25 mouse cellular contexts compared by ENCODE assay signal in the genomic region with DNA sequence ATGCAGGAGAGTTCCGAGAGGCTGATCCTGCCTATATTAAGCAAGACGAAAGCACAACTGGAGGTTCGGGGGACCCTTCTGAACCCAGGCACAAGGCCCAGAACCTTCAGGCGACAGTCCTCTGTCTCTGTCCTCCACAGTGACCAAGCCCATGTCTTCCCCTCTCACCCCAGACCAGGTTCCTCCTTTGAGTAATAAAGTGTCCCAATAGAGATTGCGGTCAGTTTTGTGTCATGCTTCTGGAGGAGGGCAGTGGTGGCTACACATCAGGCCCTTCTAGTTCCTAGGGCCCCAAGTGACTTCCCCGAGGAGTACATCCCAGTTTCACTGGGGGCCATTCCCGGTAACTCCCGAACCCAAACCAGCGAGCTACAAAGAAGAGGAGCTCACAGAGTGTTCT. TPM values are rescaled to one million over a fixed set of nuclear protein-coding genes. Genes with fewer than 3 reads are reported as not detected.
A peak's percentile ranks its signal among the peaks of the same experiment; 100 is the strongest.
DNase-seq lines count a peak whose midpoint lies in the region; ATAC-seq and TF ChIP-seq lines count a peak whose summit lies in the region.
"Had no signal": no experiment of that assay in that cellular context is flagged by ENCODE, and none has a peak within 500 bp of the region (broad histone marks: within the 10 kb centered on the region; RNA-seq: fewer than 3 reads in every experiment).

No protein-coding gene starts in this region.

- ATAC-seq in kidney, postnatal 0 days (replicated peaks; ENCODE audit: low FRiP score, low read depth), result no peak
- ATAC-seq in kidney, embryonic 15.5 days (replicated peaks; ENCODE audit: low FRiP score), result no peak
- ATAC-seq in common myeloid progenitor, adult 5-6 weeks (replicated peaks; ENCODE audit: low read depth, poor library complexity, severe bottlenecking), result 0 out of 2 replicates have a peak, but pooled peaks have one; percentile 25
- ATAC-seq in megakaryocyte progenitor cell, adult 5-6 weeks (replicated peaks; ENCODE audit: poor library complexity), result peak; percentile 90
- no peak for ATAC-seq in forebrain, embryonic 11.5 days (replicated peaks; ENCODE audit: low FRiP score)
- ATAC-seq: forebrain, embryonic 13.5 days had no signal

- no peaks in the 10 kb centered on the region for H3K36me3 ChIP-seq in kidney, postnatal 0 days (ENCODE audit: insufficient read depth, low read length)
- no peaks in the 10 kb centered on the region for H3K36me3 ChIP-seq in kidney, embryonic 15.5 days
- H3K36me3 ChIP-seq in forebrain, embryonic 11.5 days (ENCODE audit: control insufficient read depth, insufficient read depth, low read length), result no peaks in the 10 kb centered on the region
- H3K36me3 ChIP-seq: embryonic facial prominence, embryonic 13.5 days; G1E; heart, embryonic 12.5 days; hindbrain, embryonic 12.5 days; limb, embryonic 12.5 days had no signal

- H3K4me3 ChIP-seq in kidney, postnatal 0 days (replicated peaks; ENCODE audit: low read depth, low read length), result no peak overlapping the region
- H3K4me3 ChIP-seq in kidney, embryonic 15.5 days (replicated peaks), result no peak overlapping the region
- no peak overlapping the region for H3K4me3 ChIP-seq in left cerebral cortex, adult 2 months
- no peak overlapping the region for H3K4me3 ChIP-seq in forebrain, embryonic 11.5 days (ENCODE audit: low read depth, low read length)
- H3K4me3 ChIP-seq: embryonic facial prominence, embryonic 13.5 days; erythroblast, embryonic 14.5 days; forebrain, embryonic 13.5 days; heart, embryonic 12.5 days; hindbrain, embryonic 12.5 days; limb, embryonic 12.5 days had no signal

- no peak overlapping the region for H3K4me2 ChIP-seq in kidney, postnatal 0 days (ENCODE audit: low read length)
- no peak overlapping the region for H3K4me2 ChIP-seq in kidney, embryonic 15.5 days
- no peak overlapping the region for H3K4me2 ChIP-seq in forebrain, embryonic 11.5 days (ENCODE audit: low read depth, low read length, severe bottlenecking)
- H3K4me2 ChIP-seq: embryonic facial prominence, embryonic 13.5 days; forebrain, embryonic 13.5 days; heart, embryonic 12.5 days; hindbrain, embryonic 12.5 days; limb, embryonic 12.5 days had no signal

- WGBS in kidney, postnatal 0 days, result 92% methylated on average over 9 of the region's 9 CpGs
- 83% methylated on average over 9 of the region's 9 CpGs for WGBS in kidney, embryonic 15.5 days
- WGBS in forebrain, embryonic 11.5 days, result 91% methylated on average over 9 of the region's 9 CpGs

- DNase-seq in kidney, postnatal 0 days (ENCODE audit: low spot score), result no peak
- peak; percentile 64 for DNase-seq in 416B (ENCODE audit: low read depth)
- DNase-seq in MN1 (ENCODE audit: low spot score), result no peak
- no peak for DNase-seq in left cerebral cortex, adult 2 months (ENCODE audit: extremely low spot score in 1 of 2, low spot score in 2 of 2)
- DNase-seq in forebrain, embryonic 11.5 days (ENCODE audit: low spot score), result no peak
- DNase-seq: B cell, adult 2 months; cerebellum, adult 18-20 months; cerebellum, postnatal 14 days; heart, postnatal 10 days; kidney, adult 11 months; kidney, postnatal 10 days; lung, postnatal 10 days; right cerebral cortex, postnatal 14 days; thymus, postnatal 14 days had no signal

- intact Hi-C loops in left cerebral cortex, adult 2 months (cut with DNase I), result no loop called here

- no peaks in the 10 kb centered on the region for H3K9me3 ChIP-seq in kidney, postnatal 0 days (replicated peaks; ENCODE audit: low read length)
- no peaks in the 10 kb centered on the region for H3K9me3 ChIP-seq in kidney, embryonic 15.5 days (replicated peaks)
- H3K9me3 ChIP-seq in forebrain, embryonic 11.5 days (ENCODE audit: control insufficient read depth, low read length), result no peaks in the 10 kb centered on the region
- H3K9me3 ChIP-seq: embryonic facial prominence, embryonic 13.5 days; forebrain, embryonic 13.5 days; G1E; heart, embryonic 12.5 days; hindbrain, embryonic 12.5 days had no signal

- H3K4me1 ChIP-seq in kidney, postnatal 0 days (replicated peaks; ENCODE audit: insufficient read depth, low read length), result 0 out of 2 replicates have a peak, but pooled peaks cover 5% of the 10 kb centered on the region
- peaks cover 23% of the 10 kb centered on the region for H3K4me1 ChIP-seq in kidney, embryonic 15.5 days
- H3K4me1 ChIP-seq in forebrain, embryonic 11.5 days (replicated peaks; ENCODE audit: control insufficient read depth, insufficient read depth, low read length), result no peaks in the 10 kb centered on the region
- H3K4me1 ChIP-seq: embryonic facial prominence, embryonic 13.5 days; forebrain, embryonic 13.5 days; hindbrain, embryonic 12.5 days; limb, embryonic 12.5 days had no signal

- no peak overlapping the region for H3K9ac ChIP-seq in kidney, postnatal 0 days (ENCODE audit: low read depth, low read length)
- no peak overlapping the region for H3K9ac ChIP-seq in kidney, embryonic 15.5 days
- H3K9ac ChIP-seq in forebrain, embryonic 11.5 days (ENCODE audit: low read length), result no peak overlapping the region
- H3K9ac ChIP-seq: embryonic facial prominence, embryonic 13.5 days; forebrain, embryonic 13.5 days; heart, embryonic 12.5 days; hindbrain, embryonic 12.5 days; limb, embryonic 12.5 days; liver, embryonic 14.5 days had no signal

- peak overlapping the region; percentile 50; the same call in 1 of the 2 replicates for H3K27ac ChIP-seq in kidney, postnatal 0 days
- no peak overlapping the region for H3K27ac ChIP-seq in kidney, embryonic 15.5 days
- no peak overlapping the region for H3K27ac ChIP-seq in left cerebral cortex, adult 2 months
- no peak overlapping the region for H3K27ac ChIP-seq in forebrain, embryonic 11.5 days (ENCODE audit: low read depth, low read length)
- H3K27ac ChIP-seq: embryonic facial prominence, embryonic 13.5 days; forebrain, embryonic 13.5 days; hindbrain, embryonic 12.5 days; limb, embryonic 12.5 days; liver, embryonic 14.5 days had no signal

- H3K27me3 ChIP-seq in kidney, postnatal 0 days (ENCODE audit: insufficient read depth, low read length), result no peaks in the 10 kb centered on the region
- H3K27me3 ChIP-seq in kidney, embryonic 15.5 days, result no peaks in the 10 kb centered on the region
- H3K27me3 ChIP-seq in forebrain, embryonic 11.5 days (ENCODE audit: control insufficient read depth, insufficient read depth, low read length), result no peaks in the 10 kb centered on the region
- H3K27me3 ChIP-seq: embryonic facial prominence, embryonic 13.5 days; forebrain, embryonic 13.5 days; heart, embryonic 12.5 days; hindbrain, embryonic 12.5 days; limb, embryonic 12.5 days had no signal

- no peak for TF ChIP-seq CTCF in kidney, postnatal 0 days (IDR thresholded peaks at IDR 0.05; ENCODE audit: low read depth)
- TF ChIP-seq CTCF in left cerebral cortex, adult 2 months (IDR thresholded peaks at IDR 0.05), result no peak

RNA-seq across cellular contexts. Expression of a gene that starts 32.8 kb away (rescaled TPM):
- polyA plus RNA-seq in kidney, postnatal 0 days (2015; fragmentation: Nextera tagmentation; extraction: Ambion mirVana), result 52.9 and 57.2 TPM in 2 replicates
- 56.2 and 60.2 TPM in 2 replicates for polyA plus RNA-seq in kidney, embryonic 15.5 days (2015; fragmentation: Nextera tagmentation; extraction: Ambion mirVana)
- total RNA-seq in common myeloid progenitor, adult 5-6 weeks (2017), result 362 and 430 TPM in 2 replicates
- 167 and 191 TPM in 2 replicates for total RNA-seq in megakaryocyte progenitor cell, adult 5-6 weeks (2015)
- 238 and 338 TPM in 2 replicates for total RNA-seq in megakaryocyte progenitor cell, adult 5-6 weeks (2017)
- 10 to 100 TPM; 81.2 to 91.4 TPM for total RNA-seq in left cerebral cortex, adult 2 months (2021)
- polyA plus RNA-seq in forebrain, embryonic 11.5 days (2014; fragmentation: Nextera tagmentation; extraction: Ambion mirVana), result 32.0 and 37.4 TPM in 2 replicates

RNA-seq across cellular contexts. Expression of a gene that starts 54.0 kb away (rescaled TPM):
- polyA plus RNA-seq in kidney, postnatal 0 days (2015; fragmentation: Nextera tagmentation; extraction: Ambion mirVana), result 245 and 253 TPM in 2 replicates
- 240 and 253 TPM in 2 replicates for polyA plus RNA-seq in kidney, embryonic 15.5 days (2015; fragmentation: Nextera tagmentation; extraction: Ambion mirVana)
- 47.2 and 65.4 TPM in 2 replicates for total RNA-seq in common myeloid progenitor, adult 5-6 weeks (2017)
- 196 and 255 TPM in 2 replicates for total RNA-seq in megakaryocyte progenitor cell, adult 5-6 weeks (2015)
- total RNA-seq in megakaryocyte progenitor cell, adult 5-6 weeks (2017), result 44.4 and 60.6 TPM in 2 replicates
- 100 to 1,000 TPM; 139 to 143 TPM for total RNA-seq in left cerebral cortex, adult 2 months (2021)
- polyA plus RNA-seq in forebrain, embryonic 11.5 days (2014; fragmentation: Nextera tagmentation; extraction: Ambion mirVana), result 232 and 267 TPM in 2 replicates

Comparison
In these comparisons a context has a peak if more than half of its experiments do, and no peak if none do; other contexts are left out.
1. ATAC-seq: peak in common myeloid progenitor, adult 5-6 weeks (single experiment) and megakaryocyte progenitor cell, adult 5-6 weeks (single experiment); none in kidney, postnatal 0 days (single experiment), kidney, embryonic 15.5 days (single experiment) and forebrain, embryonic 11.5 days (single experiment).